Mouse (Mus musculus) 416B (cell line): ENCODE results near the gene Gm21680.
"Not testable (repeated sequence)": the region's sequence is repeated elsewhere in the genome, so short reads cannot be mapped to it uniquely, and the experiment has no call there.

Source experiments
- DNase-seq: peaks from one replicate; pipeline ENCODE4 v3.0.0; 2011; ENCODE audit warnings: low read depth

Gene Gm21680

DNA sequence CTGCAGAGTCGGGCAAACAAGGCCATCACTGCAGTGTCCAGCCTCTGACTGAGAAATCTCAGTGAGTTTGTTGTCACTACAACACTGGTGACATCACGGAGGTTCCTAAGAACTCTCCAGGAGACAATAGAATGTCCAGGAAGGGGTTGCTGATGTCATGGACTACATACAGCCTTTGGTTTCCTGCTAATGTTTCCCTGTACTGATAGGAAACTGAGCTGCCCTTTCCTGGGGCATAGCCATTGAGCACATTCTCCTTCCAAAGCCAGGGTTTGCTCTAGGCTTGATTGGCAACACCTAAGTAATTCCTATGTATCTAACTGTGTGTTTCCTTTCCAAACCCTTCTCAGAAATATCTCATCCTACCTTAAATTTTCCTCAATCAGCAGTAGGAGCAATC, at the start of gene Gm21680:
Gene Gm21680 (minus strand): TSS at position 101 of the 400 bp plus-strand sequence.
- not testable (repeated sequence) for DNase-seq

DNA sequence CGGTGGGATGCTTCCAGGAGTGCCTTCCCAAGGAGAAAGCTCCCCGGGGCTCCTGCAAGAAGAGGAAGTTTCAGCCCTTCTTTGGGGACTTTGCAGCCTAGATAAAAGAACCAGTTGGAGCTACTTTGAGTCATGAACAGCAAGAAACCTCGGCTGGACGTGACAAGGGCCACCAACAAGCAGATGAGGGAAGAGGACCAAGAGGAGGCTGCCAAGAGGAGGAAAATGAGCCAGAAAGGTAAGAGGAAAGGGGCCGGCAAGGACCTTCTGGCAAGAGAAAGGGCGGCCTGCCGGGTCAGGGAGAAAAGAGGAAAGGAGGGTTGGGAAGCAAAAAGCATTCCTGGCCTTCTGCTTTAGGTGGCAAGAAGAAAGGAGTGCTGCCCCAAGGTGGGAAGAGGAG, 35.2 kb upstream of the Gm21680 start:
- not testable (repeated sequence) for DNase-seq

DNA sequence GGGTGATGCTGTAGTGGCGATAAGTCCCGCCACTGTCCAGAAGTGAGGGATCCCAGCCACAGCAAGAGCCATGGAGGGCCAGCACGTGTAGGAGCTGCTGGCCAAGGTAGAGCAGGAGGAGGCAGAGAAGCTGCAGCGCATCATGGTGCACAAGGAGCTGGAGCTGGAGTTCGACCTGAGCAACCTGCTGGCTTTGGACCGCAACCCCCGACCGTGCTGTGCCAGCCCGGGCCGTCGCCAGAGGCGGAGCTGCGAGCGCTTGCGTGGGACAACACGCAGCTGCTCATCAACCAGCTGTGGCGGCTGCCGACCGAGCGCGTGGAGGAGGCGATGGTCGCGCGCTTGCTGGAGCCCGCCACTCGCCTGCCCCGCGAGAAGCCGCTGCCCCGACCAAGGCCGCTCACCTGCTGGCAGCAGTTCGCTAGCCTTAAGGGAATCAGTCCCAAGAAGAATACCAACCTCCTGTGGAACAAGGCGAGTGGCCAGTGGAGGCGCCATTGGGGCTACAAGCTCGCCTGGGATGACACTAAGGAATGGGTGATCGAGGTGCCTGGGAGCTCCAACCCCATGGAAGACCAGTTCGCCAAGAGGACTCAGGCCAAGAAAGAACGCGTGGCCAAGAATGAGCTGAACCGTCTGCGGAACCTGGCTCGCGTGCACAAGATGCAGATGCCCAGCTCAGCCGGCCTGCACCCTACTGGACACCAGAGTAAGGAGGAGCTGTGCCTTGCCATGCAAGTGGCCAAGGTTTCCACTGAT, 34.7 kb upstream of the Gm21680 start:
- DNase-seq: not testable (repeated sequence)

DNA sequence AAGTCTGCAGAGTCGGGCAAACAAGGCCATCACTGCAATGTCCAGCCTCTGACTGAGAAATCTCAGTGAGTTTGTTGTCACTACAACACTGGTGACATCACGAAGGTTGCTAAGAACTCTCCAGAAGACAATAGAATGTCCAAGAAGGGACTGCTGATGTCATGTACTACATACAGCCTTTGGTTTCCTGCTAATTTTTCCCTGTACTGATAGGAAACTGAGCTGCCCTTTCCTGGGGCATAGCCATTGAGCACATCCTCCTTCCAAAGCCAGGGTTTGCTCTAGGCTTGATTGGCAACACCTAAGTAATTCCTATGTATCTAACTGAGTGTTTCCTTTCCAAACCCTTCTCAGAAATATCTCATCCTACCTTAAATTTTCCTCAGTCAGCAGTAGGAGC, 32.2 kb upstream of the Gm21680 start, which contains the start of gene Gm1979:
Gene Gm1979 (minus strand): TSS at position 101 of the 400 bp plus-strand sequence.
- DNase-seq: not testable (repeated sequence)

DNA sequence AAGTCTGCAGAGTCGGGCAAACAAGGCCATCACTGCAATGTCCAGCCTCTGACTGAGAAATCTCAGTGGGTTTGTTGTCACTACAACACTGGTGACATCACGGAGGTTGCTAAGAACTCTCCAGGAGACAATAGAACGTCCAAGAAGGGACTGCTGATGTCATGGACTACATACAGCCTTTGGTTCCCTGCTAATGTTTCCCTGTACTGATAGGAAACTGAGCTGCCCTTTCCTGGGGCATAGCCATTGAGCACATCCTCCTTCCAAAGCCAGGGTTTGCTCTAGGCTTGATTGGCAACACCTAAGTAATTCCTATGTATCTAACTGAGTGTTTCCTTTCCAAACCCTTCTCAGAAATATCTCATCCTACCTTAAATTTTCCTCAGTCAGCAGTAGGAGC, 16.1 kb upstream of the Gm21680 start, which contains the start of gene Gm21698:
Gene Gm21698 (minus strand): TSS at position 101 of the 400 bp plus-strand sequence.
- DNase-seq: not testable (repeated sequence)

DNA sequence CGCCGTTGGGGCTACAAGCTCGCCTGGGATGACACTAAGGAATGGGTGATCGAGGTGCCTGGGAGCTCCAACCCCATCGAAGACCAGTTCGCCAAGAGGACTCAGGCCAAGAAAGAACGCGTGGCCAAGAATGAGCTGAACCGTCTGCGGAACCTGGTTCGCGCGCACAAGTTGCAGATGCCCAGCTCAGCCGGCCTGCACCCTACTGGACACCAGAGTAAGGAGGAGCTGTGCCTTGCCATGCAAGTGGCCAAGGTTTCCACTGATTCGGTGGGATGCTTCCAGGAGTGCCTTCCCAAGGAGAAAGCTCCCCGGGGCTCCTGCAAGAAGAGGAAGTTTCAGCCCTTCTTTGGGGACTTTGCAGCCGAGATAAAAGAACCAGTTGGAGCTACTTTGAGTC, 15.4 kb downstream of the Gm21680 start:
- DNase-seq: not testable (repeated sequence)

DNA sequence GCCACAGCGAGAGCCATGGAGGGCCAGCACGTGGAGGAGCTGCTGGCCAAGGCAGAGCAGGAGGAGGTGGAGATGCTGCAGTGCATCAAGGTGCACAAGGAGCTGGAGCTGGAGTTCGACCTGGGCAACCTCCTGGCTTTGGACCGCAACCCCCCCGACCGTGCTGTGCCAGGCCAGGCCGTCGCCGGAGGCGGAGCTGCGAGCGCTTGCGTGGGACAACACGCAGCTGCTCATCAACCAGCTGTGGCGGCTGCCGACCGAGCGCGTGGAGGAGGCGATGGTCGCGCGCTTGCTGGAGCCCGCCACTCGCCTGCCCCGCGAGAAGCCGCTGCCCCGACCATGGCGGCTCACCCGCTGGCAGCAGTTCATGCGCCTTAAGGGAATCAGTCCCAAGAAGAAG, 15.9 kb downstream of the Gm21680 start:
- DNase-seq: not testable (repeated sequence)

DNA sequence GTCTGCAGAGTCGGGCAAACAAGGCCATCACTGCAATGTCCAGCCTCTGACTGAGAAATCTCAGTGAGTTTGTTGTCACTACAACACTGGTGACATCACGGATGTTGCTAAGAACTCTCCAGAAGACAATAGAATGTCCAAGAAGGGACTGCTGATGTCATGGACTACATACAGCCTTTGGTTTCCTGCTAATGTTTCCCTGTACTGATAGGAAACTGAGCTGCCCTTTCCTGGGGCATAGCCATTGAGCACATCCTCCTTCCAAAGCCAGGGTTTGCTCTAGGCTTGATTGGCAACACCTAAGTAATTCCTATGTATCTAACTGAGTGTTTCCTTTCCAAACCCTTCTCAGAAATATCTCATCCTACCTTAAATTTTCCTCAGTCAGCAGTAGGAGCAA, 18.1 kb downstream of the Gm21680 start, which contains the start of gene Gm21671:
Gene Gm21671 (minus strand): TSS at position 101 of the 400 bp plus-strand sequence.
- not testable (repeated sequence) for DNase-seq

DNA sequence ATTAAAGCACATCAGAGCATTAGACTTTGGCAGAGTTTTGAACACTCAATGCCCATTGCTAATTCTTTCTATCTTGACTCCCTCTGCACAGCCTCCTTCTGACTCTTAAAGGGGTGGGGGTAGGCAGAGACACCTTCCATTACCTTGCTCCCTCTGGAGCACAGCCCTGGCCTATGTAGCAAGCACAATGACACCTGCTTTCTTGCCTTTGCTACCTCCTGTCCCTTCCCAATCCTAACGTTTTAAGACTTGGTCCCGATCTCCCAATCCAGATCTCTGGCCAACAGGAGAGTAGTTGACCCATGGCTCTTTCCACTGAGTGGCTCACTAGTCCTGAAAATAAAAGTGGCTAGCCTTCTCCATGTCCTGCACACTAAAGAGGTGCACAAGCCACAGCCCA, 27.1 kb downstream of the Gm21680 start:
- not testable (repeated sequence) for DNase-seq

DNA sequence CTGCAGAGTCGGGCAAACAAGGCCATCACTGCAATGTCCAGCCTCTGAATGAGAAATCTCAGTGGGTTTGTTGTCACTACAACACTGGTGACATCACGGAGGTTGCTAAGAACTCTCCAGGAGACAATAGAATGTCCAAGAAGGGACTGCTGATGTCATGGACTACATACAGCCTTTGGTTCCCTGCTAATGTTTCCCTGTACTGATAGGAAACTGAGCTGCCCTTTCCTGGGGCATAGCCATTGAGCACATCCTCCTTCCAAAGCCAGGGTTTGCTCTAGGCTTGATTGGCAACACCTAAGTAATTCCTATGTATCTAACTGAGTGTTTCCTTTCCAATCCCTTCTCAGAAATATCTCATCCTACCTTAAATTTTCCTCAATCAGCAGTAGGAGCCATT, 30.2 kb downstream of the Gm21680 start, which contains the start of gene Gm21663:
Gene Gm21663 (minus strand): TSS at position 101 of the 400 bp plus-strand sequence.
- DNase-seq: not testable (repeated sequence)
